Mouse (Mus musculus) liver, postnatal 0 days (tissue): Measurements from ENCODE around the gene Ehd2. TPM values are rescaled to one million over a fixed set of nuclear protein-coding genes. Genes with fewer than 3 reads are reported as not detected.
A peak's percentile ranks its signal among the peaks of the same experiment; 100 is the strongest.

Experiments
- ATAC-seq: fragments of 200-750 bp; cut with Nextera tagmentation; 2 replicates; pipeline ENCODE4 v1.8.0; 2017; ENCODE audit warnings: mild to moderate bottlenecking, moderate library complexity
- DNase-seq: peaks from one replicate; pipeline ENCODE4 v3.0.0-alpha.2; 2016
- H3K27ac ChIP-seq: fragments of 300-500 bp; sonication (generic); 2 replicates; pipeline ENCODE4 v1.5.1; 2014; ENCODE audit warnings: antibody characterized with exemption, moderate library complexity, mild to moderate bottlenecking, low read depth
- H3K27me3 ChIP-seq: fragments of 300-500 bp; sonication (generic); 2 replicates; pipeline ENCODE4 v1.6.1; 2014; ENCODE audit warnings: low read length, control low read depth, mixed read lengths; ENCODE audit not compliant: insufficient read depth
- H3K36me3 ChIP-seq: fragments of 300-500 bp; sonication (generic); replicated peaks from 2 replicates; pipeline ENCODE4 v1.6.1; 2014; ENCODE audit warnings: mild to moderate bottlenecking, control low read depth, low read length, moderate library complexity, mixed read lengths; ENCODE audit not compliant: insufficient read depth
- H3K4me1 ChIP-seq: fragments of 300-500 bp; sonication (generic); 2 replicates; pipeline ENCODE4 v1.6.1; 2014; ENCODE audit warnings: antibody characterized with exemption, mild to moderate bottlenecking, control low read depth; ENCODE audit not compliant: insufficient read depth
- H3K4me2 ChIP-seq: fragments of 300-500 bp; sonication (generic); 2 replicates; pipeline ENCODE4 v1.6.1; 2014; ENCODE audit warnings: low read depth, mild to moderate bottlenecking, low read length, moderate library complexity, mixed read lengths
- H3K4me3 ChIP-seq: fragments of 300-500 bp; sonication (generic); 2 replicates; pipeline ENCODE4 v1.5.1; 2014; ENCODE audit warnings: low read depth, low read length
- H3K9ac ChIP-seq: fragments of 300-500 bp; sonication (generic); replicated peaks from 2 replicates; pipeline ENCODE4 v1.6.1; 2014; ENCODE audit warnings: mild to moderate bottlenecking, moderate library complexity
- H3K9me3 ChIP-seq: fragments of 300-500 bp; sonication (generic); 2 replicates; pipeline ENCODE4 v1.6.1; 2016; ENCODE audit warnings: mild to moderate bottlenecking, control low read depth, low read length, mixed read lengths
- CTCF ChIP-seq: sonication (generic); IDR thresholded peaks from 2 replicates; pipeline ENCODE4 v1.5.1; 2016; ENCODE audit warnings: antibody characterized with exemption, low read depth
- EP300 ChIP-seq: IDR thresholded peaks from 2 replicates; pipeline ENCODE4 v1.6.1; 2016; ENCODE audit warnings: antibody characterized with exemption, low read depth, mild to moderate bottlenecking
- whole genome bisulfite sequencing: fragments of 180-500 bp; shearing (Covaris S2); extraction: QIAGEN DNeasy Blood & Tissue Kit; methylation state at CpG from one replicate; pipeline ENCODE4 v1.1.7; 2014; ENCODE audit not compliant: insufficient replicate concordance; 5-methylcytosine and 5-hydroxymethylcytosine counted together
- polyA plus RNA-seq: library from polyadenylated mRNA; unstranded; fragments of >200 nt; fragmentation: Nextera tagmentation; extraction: Ambion mirVana; gene quantifications from 2 replicates; pipeline ENCODE4 v1.2.1, GENCODE M21; 2015

Ehd2 gene
- polyA plus RNA-seq, 1 experiment from 2014 or later: 2.7 TPM

DNA sequence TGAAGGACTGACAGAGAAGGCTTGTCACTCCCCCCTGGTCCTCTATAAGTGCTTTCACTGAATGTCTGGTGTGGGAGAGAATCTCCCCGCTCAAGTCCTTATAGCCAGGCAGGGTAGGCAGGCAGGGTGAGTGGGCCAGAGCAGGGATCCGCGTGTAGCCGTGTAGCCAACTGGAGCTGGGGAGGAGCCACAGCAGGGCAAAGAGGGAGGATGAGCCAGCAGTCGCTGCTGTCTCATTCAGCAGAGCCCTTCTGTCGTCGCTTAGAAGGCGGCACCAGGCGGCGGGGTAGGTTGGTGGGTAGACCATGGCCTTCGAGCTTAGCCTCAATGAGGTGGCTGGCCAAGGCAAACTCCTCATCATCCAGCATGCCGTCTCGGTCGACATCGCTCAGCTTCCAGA, 17.4 kb downstream of the Ehd2 start:
- no peak for DNase-seq

DNA sequence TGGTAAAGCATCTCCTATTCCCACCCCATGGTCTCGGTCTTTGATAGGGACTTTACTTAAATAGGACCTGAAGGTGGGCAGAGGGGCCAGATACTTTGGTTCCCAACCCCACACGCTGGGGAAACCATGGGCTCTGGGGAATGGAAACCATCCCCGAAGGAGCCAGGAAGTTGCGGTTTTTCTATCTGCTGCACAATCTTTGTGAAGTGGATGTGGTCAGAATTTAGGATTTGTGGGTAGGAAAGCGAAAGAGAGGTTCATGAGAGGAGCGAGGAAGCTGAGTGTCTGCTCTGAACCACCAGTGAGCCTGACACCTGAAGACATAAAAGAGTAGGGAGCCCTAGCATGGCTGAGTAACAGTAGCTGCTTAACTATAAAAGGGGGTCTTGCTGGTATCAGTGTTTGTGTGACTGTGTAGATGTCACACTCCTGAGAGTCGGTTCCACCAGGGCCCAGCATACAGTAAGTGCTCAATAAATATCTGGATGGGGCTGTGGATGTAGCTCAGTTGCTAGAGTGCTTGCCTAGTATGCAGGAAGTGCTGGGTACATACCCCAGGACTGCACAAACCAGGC, 18.1 kb downstream of the Ehd2 start:
- no peak overlapping the region for H3K4me3 ChIP-seq
- no peak for ATAC-seq
- H3K9ac ChIP-seq: no peak overlapping the region
- WGBS: 46% methylated on average over 7 of the region's 7 CpGs
- H3K27me3 ChIP-seq: no peaks in the 10 kb centered on the region
- TF ChIP-seq CTCF (no peak), EP300 (no peak)
- peaks cover 42% of the 10 kb centered on the region for H3K4me1 ChIP-seq
- H3K4me2 ChIP-seq: peak overlapping the region; percentile 70; the same call in 1 of the 2 replicates
- DNase-seq: no peak
- H3K9me3 ChIP-seq: no peaks in the 10 kb centered on the region
- H3K36me3 ChIP-seq: peaks cover 2% of the 10 kb centered on the region; the same call in 1 of the 2 replicates
- no peak overlapping the region for H3K27ac ChIP-seq

More for the DNA sequence above, 17.4 kb downstream of the Ehd2 start:
- Histone ChIP-seq H3K9me3 (no peaks in the 10 kb centered on the region), H3K4me3 (no peak overlapping the region), H3K4me1 (peaks cover 43% of the 10 kb centered on the region), H3K4me2 (no peak overlapping the region), H3K27me3 (peaks cover 2% of the 10 kb centered on the region; the same call in 1 of the 2 replicates), H3K9ac (no peak overlapping the region), H3K27ac (no peak overlapping the region), H3K36me3 (no peaks in the 10 kb centered on the region)
- WGBS: 88% methylated on average over 15 of the region's 15 CpGs
- no peak for TF ChIP-seq CTCF
- TF ChIP-seq EP300: no peak
- no peak for ATAC-seq

DNA sequence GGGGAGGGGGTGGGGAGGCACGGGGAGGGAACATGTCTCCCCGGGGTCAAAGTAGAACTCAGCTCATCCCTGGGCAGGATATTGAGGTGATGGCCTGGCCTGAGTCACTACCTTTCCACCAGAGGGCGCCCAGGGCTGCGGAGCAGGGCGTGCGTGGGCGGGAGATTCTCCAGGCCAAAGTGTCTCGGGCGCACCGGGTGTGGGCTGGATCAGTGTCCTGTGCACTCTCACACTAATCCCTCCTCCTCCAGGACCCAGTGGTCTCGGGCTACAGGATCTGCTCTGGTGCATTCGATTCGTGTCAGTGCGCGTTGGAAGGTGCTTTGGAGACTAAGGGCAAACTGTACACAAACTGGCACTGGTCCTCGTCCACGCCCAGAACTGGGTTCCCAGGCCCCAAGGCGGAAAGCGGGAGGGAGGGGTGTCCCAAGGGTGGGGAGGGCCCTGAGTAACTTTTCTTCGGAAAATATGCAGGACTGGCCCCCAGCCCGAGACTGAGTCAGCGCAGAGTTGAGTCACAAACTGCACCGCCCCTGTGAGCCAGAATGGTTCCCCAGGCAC, 18.9 kb downstream of the Ehd2 start:
- TF ChIP-seq CTCF (peak; percentile 96), EP300 (no peak)
- Histone ChIP-seq H3K9me3 (no peaks in the 10 kb centered on the region), H3K27ac (0 out of 2 replicates have a peak overlapping the region, but pooled peaks have one; percentile 41), H3K4me3 (peak overlapping the region; percentile 32), H3K36me3 (peaks cover 11% of the 10 kb centered on the region), H3K4me1 (peaks cover 43% of the 10 kb centered on the region), H3K9ac (peak overlapping the region; percentile 43; the same call in 1 of the 2 replicates), H3K27me3 (no peaks in the 10 kb centered on the region), H3K4me2 (peak overlapping the region; percentile 70)
- ATAC-seq: peak; percentile 71
- DNase-seq: peak; percentile 92
- 6% methylated on average over 23 of the region's 23 CpGs for WGBS

DNA sequence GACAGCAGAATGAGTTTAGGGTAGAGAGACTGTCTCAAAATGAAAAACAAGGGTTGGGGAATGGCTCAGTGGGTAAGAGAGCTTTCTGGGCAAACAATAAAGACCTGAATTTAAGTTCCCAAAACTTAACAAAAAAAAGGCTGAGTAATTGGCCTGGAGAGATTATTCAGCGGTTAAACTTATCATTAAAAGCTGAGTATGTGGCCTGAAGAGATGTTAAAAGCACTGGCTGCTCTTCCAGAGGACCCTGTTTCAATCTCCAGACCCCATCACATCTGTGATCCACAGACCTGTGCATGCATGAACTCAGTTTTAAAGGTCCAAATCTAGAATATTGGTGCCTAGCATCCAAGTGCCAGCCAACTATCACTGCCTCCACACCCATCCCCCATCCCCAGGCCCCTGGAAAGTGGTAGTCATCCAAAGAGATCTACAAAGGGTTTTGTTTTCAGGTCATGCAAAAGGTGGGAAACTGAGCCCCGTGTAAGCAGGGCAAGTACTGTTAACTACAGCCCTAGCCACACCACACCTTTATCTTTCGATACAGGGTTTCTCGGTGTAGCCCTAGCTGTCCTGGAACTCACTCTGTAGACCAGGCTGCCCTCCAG, 19.6 kb downstream of the Ehd2 start:
- 0 out of 2 replicates have a peak, but pooled peaks have one; percentile 24 for TF ChIP-seq EP300
- no peak for TF ChIP-seq CTCF
- Histone ChIP-seq H3K9ac (0 out of 2 replicates have a peak overlapping the region, but pooled peaks have one; percentile 43), H3K4me2 (no peak overlapping the region; the same call in 1 of the 2 replicates), H3K4me3 (no peak overlapping the region), H3K27ac (no peak overlapping the region), H3K4me1 (peaks cover 39% of the 10 kb centered on the region), H3K36me3 (peaks cover 18% of the 10 kb centered on the region), H3K27me3 (no peaks in the 10 kb centered on the region), H3K9me3 (no peaks in the 10 kb centered on the region)
- DNase-seq (no peak), ATAC-seq (no peak)
- 32% methylated on average over 4 of the region's 4 CpGs for WGBS

DNA sequence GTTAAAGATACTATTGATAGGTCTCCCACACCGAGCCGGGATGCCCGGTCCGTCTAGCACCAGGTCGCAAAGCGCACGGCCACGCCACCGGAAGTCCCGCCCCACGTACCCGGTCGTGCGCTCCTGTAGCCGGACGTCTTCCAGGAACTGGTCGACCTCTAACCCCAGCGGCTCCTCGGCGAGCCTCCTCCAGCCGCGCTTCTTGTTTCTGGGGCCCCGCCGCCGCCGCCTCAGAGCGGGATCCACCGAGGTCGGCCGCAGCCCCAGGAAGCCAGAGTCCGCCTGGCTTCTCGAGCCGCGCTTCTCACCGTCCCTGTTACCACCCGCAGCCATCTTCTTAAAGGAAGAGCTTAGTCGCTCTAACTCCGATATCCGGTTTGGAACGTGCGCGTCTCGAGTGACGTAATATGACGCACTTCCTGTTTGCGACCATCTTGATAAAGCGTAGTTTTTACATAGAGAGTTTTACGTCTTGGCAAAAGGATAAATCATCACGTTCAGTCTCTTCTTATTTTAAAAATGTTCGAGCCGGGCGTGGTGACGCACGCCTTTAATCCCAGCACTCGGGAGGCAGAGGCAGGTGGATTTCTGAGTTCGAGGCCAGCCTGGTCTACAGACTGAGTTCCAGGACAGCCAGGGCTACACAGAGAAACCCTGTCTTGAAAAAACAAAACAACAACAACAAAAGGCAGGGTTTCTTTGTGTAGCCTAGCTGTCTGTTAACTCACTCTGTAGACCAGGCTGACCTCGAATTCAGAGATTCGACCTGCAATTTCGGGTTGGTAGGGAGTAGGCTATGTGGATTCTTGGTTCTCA, 21.4 kb downstream of the Ehd2 start, which contains the start of gene Nop53:
Nop53 (minus strand) TSS at position 354 of the 816 bp plus-strand sequence.
- Histone ChIP-seq H3K4me1 (peaks cover 36% of the 10 kb centered on the region), H3K27me3 (no peaks in the 10 kb centered on the region), H3K4me3 (peak within 1 kb of the TSS; percentile 90), H3K9ac (peak within 1 kb of the TSS; percentile 83), H3K9me3 (no peaks in the 10 kb centered on the region), H3K36me3 (peaks cover 36% of the 10 kb centered on the region), H3K27ac (peak within 1 kb of the TSS; percentile 98), H3K4me2 (peak within 1 kb of the TSS; percentile 87)
- peak; percentile 89 for ATAC-seq
- peak; percentile 66 for TF ChIP-seq EP300
- TF ChIP-seq CTCF: no peak
- WGBS: 2% methylated on average over 59 of the region's 59 CpGs
- peak; percentile 93 for DNase-seq
